Mouse (Mus musculus) layer of hippocampus, adult 9-11 months (tissue): Measurements from ENCODE around the gene Pacs2.
A peak's percentile ranks its signal among the peaks of the same experiment; 100 is the strongest.

Source experiments
- DNase-seq: peaks from one replicate; pipeline ENCODE4 v3.0.0; 2022

Gene Pacs2

DNA sequence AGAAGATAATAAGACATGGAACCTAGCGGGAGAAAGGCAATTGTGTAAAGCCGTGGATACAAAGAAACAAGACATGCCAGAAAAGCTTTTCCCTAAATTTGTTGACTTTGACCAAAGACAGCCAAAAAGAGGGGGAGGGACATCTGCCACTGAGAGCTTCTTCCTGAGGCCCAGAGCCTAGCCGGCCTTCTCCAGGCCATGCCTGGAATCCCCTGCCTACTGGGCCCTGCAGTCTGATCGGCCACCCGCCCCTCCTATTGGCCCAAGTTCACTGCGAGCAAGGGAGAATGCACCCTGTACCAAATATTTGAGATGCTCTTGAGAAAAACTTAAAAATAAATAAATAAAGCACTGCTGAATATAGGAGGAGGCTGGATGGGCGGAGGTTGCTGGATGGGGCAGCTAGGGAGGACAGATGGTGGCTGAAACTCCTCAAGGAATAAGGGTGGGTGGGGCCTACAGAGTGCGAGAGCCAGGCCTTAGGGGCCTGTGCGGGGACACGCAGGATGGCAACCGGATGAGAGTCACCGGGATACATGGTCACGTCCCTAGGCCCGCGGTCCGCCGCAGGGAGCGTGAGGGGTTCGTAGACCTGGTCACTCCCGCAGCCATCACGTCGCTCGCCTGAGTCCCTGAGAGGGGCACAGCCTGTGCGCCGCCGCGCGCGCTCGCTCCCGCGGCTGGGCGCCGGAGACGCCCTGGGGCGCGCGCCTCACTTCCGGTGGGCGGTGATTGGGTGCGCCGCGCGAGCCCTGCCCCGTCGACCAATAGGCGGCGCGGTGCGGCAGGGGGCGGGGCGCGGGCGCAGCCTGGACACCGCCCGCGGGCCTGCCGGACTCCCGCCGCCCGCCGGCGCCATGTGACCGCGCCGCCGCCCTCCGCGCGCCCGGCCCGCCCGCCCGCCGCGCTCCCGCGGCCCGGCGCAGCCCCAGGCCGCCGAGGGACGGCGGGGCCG, at the start of gene Pacs2:
Gene Pacs2, plus strand, starts transcription at position 905 of the 955 bp plus-strand sequence.
- DNase-seq: peak; percentile 93

DNA sequence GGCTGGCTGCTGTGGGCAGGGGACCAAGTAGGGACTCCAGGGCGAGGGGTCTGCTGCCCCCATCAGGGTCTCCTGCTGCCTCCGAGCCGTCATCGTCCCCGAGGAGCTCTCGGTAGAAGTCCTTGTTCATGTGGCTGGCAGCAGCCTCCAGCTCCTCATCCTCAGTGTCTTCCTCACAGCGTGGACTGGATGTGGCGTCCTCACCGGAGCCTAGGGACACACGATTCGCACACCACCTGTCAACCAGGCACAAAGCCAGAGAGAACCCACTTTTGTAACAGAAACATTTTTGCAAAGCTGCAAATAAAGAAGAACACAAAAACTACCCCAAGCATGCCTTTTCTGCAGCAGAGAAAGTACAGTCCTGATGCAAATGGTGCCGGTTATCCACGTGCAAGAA, 48.5 kb upstream of the Pacs2 start:
- no peak for DNase-seq

DNA sequence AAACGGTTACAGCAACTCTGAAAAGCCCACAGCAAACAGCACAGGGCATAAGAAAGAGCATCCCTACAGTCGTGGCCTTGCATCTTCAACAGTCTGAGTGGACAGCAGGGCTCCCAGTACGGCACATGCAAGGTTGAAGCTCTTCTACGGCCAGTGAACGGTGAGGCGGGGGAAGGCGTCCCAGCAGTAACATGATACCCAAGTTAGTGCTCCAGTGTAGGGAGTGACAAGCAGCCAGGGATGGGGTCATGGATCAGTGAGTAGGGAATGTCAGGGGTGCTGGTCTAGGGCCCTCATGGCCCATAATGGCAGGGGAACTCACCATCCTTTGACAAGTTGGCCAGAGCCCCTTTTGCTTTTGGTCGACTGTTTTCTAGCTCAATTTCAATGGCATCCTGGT, 45.4 kb upstream of the Pacs2 start:
- no peak for DNase-seq

DNA sequence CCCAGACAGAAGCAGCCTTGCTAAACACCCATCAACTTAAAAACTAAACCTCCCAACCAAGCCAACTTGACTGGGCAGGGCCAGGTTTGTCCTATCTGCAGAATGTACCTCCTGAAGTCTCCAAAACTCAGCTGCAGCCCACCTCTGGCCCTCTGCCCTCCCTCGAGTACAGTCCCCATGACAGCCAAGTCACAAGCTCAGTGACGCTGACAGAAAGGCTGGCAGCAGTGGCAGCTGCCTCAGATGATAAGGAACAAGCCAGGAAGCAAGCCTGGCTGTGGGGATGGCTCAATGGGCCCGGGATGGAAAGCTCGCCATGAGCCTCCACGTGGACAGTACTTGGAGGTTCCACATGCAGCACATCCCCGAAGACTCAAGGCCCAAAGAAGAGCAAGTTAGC, 44.7 kb upstream of the Pacs2 start:
- no peak for DNase-seq

DNA sequence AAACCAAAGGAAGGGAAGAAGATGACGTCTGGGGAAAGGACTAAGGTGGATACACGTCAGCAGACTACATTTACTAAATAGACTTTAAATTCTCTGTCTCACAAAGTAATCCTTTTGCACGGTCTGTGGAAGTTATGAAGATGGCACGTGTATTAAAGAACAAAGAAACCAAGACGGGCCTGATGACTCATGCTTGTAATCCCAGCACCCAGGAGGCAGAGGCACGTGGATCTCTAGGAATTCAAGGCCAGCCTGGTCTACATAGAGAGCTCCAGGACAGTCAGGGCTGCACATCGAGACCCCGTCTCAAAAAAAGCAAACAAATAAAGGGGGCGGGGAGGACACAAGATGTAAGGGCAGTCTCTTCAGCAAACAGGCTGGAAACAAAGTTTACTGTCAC, 39.6 kb upstream of the Pacs2 start:
- DNase-seq: no peak

DNA sequence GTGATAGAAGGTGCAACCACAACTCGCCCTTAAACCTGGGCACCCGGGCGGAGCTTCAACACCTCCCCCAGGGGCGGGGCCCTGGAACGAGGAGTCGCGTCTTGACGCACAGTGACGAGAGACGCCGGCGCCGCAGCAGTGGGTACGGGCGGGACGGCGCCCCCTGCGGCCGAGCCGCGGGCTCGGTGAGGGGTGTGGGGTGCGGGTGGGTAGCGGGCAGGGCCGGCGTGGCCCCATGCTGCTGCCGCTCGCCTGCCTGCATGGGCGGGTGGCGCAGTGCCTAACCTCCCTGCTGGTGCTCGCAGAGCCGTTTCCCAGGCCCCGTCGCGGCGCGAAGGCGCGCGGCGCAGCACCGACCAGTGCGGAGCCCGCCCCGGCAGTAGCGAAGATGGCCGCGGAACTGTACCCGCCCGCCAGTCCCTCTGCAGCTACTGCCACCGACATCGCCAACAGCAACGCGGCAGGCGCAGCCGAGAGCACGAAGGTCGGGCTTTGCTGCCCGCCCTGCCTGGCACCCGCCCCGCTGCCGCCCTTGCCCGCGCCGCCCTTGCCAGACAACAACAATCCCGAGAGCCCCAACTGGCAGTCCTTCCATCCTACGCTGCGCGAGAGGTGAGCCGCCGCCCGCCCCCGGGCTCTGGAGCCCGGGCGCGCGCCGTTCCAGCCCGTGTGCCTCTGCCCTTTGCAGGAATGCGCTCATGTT, 37.8 kb upstream of the Pacs2 start, which contains the start of gene Btbd6:
Gene Btbd6, plus strand, starts transcription at position 112 of the 703 bp plus-strand sequence.
- DNase-seq: peak; percentile 91

DNA sequence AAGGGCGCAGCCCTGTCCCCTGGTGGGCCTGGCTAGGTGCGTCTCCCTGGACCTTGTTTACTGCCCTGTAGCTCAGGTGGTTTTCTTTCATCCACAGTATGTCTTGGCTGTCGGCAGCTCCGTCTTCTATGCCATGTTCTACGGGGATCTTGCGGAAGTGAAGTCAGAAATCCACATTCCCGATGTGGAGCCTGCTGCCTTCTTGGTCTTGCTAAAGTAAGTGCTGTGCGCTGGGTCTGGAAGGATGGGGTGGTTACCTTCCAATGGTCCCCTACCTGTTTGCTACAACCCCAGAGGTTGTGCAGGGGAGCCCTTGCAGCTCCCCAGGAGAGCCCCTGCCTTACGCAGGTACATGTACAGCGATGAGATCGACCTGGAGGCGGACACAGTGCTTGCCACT, 37.2 kb upstream of the Pacs2 start:
- no peak for DNase-seq

DNA sequence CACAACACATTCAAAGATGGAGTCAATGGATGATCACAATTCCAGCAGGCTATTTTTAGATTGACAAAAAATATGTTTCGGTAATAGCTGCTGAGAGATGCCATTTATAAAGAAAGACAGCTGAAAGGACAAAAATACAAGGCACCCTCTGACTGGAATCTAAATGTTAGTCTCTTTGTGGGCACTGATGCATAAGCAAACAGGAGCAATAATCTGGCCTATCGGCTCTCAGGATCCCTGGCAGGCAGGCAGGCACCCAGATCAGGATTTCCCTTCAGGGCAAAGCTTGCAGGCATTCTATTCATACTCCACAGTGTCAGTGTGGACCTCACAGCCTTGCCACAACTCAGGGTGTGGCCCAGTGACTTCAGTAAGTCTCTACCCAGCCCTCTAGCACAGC, 32.3 kb upstream of the Pacs2 start:
- no peak for DNase-seq

DNA sequence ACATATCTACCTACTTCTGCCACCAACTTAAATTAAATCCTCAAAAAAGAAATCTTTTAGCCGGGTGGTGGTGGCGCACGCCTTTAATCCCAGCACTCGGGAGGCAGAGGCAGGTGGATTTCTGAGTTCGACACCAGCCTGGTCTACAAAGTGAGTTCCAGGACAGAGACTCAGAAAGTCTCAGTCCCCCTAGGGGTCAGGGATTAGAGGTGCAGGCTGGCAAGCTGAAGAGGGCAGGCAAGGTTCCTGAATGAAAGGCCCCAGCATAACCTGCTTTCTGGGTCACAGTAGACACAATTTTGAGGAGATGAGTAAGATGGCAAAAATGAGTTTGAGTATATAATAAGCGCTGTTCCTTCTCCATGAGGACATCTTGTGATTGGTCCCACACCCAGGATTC, 29.0 kb upstream of the Pacs2 start:
- no peak for DNase-seq

DNA sequence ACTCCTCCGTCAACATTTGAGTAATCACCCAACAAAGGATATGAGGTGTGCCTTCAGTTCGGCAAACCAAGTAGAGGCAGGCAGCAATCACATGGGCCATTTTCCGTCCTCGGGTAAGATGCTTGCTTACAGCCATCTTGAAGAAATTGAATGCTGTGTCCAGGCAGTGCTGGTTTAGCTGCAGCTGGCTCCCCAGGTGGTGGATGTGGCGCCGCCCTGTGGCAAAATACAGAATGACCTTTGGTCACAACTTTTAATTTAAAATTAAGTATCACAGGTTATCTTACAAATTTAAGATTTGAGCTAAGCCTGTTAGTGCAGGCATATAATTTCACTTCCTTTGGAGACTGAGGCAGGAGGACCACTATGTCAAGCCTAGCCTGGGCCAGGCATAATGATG, 26.4 kb upstream of the Pacs2 start:
- no peak for DNase-seq

DNA sequence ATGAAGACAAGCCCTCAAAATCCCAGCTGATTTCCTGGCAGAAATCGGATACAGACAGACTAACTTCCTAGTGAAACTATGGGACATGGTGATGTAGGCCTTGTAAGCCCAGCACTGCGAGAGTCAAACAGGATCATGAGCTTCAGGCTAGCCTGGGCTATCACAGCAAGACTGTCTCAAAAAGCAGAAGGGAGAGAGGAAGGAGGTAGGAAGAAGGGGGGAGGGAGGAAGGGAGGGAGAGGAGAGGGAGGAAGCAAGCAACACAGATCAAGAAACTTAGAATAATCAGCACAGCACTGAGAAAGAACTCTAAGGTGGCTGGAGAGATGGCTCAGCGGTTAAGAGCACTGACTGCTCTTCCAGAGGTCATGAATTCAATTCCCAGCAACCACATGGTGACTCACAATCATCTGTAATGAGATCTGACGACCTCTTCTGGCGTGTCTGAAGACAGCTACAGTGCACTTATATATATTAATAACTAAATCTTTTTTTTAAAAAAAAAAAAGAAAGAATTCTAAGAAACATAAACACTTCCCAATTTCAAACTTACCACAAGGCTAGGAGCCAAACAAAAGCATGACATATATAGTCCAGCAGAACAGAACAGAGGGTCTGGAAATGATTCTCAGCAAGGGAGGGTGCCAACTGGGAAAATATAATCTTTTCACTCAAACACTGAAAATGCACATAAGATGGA, 23.5 kb upstream of the Pacs2 start:
- no peak for DNase-seq

DNA sequence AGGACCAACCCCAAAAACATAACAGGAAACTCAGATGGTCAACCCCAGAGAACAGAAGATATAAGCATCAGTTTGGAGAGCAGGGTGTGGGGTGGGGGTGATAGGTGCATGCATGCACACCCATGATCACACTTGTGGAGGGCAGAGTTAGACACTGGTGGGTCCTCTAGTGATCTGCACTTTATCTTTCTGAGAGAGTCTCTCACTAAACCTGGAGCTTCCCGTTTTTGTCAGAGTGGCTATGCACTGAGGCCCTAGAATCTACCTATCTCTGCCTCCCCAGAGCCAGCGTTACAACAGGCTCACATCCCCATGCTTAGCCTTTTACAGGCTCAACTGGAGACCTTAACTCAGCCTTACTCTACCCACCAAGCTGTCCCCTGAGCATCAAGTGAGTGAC, 22.9 kb upstream of the Pacs2 start:
- no peak for DNase-seq

DNA sequence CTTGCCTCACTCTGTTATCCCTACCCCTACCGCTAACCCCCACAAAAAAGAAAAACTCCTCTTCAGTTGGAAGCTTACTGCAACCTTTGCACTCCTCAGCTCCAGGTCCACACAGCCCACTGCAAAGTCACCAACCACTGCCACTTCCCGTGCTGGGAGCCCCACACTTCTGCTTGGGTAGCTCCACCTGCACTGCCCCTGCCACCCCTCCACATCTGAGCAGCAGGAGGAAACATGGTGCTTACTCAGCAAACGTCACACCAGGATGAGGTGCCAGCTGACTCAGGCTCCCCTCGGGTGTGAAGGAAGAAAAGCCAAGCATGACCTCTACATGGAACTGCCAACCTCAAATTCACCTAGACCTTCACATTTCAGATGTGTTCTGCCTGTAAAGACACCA, 20.2 kb upstream of the Pacs2 start:
- no peak for DNase-seq

DNA sequence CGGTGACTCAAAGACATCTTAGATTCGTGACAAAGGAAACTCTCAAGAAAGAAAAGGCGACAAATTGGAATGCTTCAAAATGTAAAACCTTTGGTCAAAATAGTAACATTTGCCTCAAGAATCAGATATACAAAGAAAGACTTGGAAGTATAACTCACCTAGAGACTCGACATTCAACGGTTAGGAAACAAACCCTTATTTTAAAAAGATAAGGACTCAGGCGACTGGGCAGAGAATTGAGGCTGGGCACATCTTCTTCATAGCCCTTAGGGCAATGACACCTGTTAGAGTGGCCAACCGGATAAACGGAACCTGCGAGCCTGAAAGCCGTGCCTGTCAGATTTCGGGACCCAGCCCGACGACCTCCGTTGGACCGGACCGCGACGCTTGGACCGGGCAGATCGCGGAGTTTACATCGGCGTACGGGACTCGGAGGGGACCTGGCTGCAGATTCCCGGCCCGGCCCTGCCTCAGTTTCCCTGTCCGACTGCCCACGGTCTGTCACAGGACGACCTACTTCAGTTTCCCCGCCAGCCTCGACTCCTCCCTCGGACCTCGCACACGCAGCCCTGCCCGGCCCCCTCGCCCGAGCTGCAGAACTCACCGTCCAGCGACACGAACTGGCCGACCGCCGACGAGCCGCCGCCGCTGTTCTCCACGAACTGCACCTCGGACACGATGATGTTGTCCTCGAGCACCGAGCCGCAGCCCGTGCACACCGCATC, 14.6 kb upstream of the Pacs2 start:
- DNase-seq: peak; percentile 40

DNA sequence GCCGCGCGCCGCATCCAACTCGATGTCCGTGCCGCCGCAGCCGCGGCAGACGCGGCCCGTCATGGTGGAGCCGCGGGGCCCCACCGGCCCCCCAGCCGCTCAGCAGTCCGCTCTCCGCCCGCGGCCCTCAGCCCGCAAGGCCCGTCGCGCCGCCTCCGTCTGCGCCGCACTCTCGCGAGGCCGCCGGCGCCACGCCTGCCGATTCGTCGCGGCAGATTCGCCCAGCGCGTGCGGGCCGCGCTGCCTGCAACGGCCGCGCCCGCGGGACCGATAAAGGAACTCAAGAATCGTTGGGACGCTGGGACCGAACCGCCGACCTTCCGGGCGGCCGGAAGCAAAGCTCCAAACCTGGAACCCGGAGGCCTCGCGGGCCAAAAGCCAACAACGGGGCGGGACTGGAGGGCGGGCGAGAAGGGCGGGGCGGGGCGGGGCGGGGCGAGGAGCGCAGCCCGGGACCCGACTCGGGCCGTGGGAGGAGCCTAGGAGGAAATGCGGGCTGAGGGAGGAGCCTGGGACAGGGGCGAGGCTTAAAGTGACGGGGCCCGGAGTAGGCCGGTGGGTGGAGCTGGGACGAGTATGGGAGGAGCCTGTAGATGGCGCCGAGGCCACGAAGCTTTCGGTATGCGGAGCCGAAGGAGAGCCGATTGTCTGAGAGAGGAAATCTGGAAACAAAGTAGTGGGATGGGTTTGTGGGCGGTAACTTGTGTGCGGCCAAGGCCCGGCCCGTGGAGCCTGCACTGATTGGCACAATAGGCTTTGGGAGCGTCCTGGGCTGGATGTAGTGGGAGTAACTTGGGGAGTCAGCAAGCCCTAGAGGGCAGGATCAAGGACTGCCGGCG, 13.8 kb upstream of the Pacs2 start, which contains the start of gene Brf1:
Gene Brf1, minus strand, starts transcription at position 411 of the 839 bp plus-strand sequence.
- DNase-seq: peak; percentile 96

DNA sequence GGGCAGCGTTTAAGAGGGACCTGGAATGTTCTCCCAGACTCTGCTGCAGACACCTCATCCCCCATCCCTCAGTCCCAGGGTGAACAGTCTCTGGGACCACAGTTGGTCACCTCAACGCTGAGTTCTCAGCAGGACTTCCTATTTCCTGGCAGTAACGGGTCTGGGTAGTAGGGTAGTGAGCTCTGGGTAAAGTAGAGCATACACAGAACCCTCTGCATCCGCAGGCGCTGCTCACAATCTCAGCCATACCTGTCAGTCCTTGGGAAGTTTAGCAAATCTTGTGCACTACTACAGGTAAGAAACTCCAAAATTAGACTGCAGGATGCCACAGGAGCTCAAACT, 13.2 kb upstream of the Pacs2 start:
- no peak for DNase-seq

DNA sequence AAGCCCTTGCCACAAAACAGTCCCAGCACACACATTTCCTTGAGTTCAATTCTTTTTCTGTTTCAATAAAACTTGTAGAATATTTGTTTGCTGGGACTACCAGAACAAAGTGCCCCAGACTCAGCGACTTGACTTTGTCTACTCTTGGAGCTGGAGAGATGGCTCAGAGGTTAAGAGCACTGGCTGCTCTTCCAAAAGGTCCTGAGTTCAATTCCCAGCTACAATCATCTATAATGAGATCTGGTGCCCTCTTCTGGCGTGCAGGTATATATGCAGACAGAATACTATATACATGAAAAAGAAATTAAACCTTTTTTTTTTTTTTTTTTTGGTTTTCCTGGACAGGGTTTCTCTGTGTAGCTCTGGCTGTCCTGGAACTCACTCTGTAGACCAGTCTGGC, 11.6 kb upstream of the Pacs2 start:
- DNase-seq: no peak

DNA sequence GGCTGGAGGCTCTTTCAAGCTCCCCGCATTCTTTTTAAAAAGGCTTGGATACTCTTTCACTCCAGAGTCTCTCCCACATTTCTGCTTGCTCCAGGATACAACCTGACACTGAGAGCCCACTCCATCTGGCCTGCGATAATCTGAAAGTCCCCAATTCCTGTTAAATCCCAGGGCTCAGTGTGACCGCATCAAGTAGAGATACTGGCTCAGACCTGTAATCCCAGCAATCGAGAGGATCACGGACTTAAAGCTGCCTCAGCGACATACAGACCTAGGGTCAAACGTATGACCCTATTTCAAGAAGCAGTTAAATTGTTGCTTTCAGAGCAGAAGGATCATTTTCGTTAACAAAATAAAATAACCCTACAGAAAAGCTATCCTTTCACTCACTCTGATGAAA, 10.3 kb upstream of the Pacs2 start:
- no peak for DNase-seq

DNA sequence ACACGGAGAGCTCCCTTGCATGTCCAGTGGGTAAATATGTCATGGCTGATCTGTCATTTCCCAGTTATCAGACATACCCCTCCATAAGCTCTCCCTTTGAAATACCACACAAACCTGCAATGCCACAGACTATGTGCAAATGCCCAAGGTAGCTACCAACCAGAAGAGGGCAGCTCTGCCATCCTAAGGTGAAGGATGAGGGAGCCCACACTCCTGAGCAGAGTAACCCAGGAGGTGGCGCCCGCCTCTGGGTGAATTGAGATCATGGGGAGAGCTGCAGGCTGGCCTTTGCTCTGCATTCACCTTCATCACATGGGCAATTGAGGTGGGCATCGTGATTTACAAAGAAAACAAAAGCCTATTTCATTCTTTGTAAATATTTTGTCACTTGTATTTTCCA, 9.3 kb upstream of the Pacs2 start:
- DNase-seq: peak; percentile 80

DNA sequence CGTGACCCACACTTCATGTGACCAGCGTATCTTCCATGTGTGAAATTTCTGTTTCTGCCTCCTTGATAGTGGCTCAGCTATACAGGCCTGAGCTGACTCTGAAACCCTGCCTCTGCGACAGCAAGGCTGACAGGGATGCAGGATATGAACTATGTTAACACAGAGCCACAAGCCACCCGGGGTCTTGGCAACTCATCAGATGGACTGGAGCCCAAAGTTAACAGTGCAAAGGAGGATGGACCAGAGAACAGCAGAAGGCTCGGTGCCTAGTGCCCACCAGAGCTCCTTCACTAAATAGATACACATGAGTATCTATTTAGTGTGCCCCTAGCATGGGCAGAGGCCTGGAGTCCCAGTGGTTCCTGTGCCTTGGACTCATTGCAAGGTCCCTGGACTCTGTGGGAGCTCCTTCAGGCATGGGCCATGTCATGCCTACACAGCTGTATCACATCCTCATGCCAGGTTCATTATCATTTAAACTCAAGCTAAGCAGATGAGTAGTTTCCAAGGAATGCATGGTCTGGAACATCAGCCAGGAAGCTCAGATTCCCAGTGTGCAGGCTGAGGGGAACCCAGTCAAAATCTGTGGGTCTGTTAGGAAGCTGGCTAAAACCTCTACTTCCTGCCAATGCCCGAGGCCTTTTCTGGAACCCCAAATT, 2.5 kb upstream of the Pacs2 start:
- no peak for DNase-seq

DNA sequence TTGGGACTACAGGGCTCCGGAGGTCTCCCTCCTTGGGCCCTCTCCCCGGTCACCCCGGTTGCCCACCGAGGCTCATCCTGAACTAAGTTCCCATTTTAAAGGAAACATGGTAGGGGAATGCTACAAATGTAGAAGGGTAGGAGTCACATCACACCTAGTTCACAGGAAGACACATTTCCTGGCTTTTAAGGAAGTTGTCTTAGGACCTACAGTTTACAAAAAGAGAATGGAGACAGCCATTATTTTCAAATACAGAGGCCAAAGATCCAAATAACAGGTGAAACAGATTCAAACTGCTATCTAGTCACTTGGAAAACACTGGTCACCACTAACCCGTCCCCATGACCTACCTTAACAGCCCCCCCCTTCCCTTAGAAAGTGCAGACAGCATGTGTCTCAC, 1.9 kb upstream of the Pacs2 start:
- no peak for DNase-seq
